Mouse (Mus musculus): ENCODE results near the gene Snrpb. TPM values are rescaled to one million over a fixed set of nuclear protein-coding genes. Genes with fewer than 3 reads are reported as not detected.

Snrpb gene
- polyA plus RNA-seq, 2 experiments = 185 to 292 TPM

GRCm38 (mm10) chr2:130176820-130177219 lies 2.4 kb downstream of the Snrpb start:
- H3K9ac ChIP-seq (replicated peaks) = no peak overlapping the region; the same call in 1 of the 2 replicates
- no peak for DNase-seq (ENCODE audit: low read depth in 3 of 3, low spot score in 3 of 3)

GRCm38 (mm10) chr2:130171674-130172073 lies 7.5 kb downstream of the Snrpb start:
- WGBS (ENCODE audit: insufficient replicate concordance) = 75% methylated on average over 2 of the region's 2 CpGs

More at GRCm38 (mm10) chr2:130176820-130177219, 2.4 kb downstream of the Snrpb start:
- peaks cover 9 to 13% of the 10 kb centered on the region in 2 experiments for H3K4me1 ChIP-seq (replicated peaks; ENCODE audit: control insufficient read depth in 2 of 2, insufficient read depth in 2 of 2, low read length in 1 of 2)
- WGBS (ENCODE audit: insufficient replicate concordance) = 51% methylated on average over 8 of the region's 8 CpGs
- H3K4me2 ChIP-seq (ENCODE audit: low read depth) = peak overlapping the region; percentile 98
- TF ChIP-seq EP300 (IDR thresholded peaks at IDR 0.05; ENCODE audit: low read depth) = no peak
- TF ChIP-seq CTCF (IDR thresholded peaks at IDR 0.05; ENCODE audit: low read depth) = no peak
- no peak overlapping the region for H3K27ac ChIP-seq
- no peaks in the 10 kb centered on the region for H3K9me3 ChIP-seq (ENCODE audit: control insufficient read depth, low read length)
- peak overlapping the region; percentile 36 to 100 for H3K4me3 ChIP-seq (ENCODE audit: insufficient read depth in 1 of 2, low read depth in 2 of 2, low read length in 2 of 2)
- H3K36me3 ChIP-seq (replicated peaks; ENCODE audit: control insufficient read depth, insufficient read depth, low read depth) = peaks cover 54% of the 10 kb centered on the region
- H3K27me3 ChIP-seq (ENCODE audit: control insufficient read depth, insufficient read depth, low read length) = no peaks in the 10 kb centered on the region
- ATAC-seq (ENCODE audit: insufficient read depth) = no peak

GRCm38 (mm10) chr2:130167861-130168260 lies 11.3 kb downstream of the Snrpb start:
- no peaks in the 10 kb centered on the region for H3K9me3 ChIP-seq (ENCODE audit: control insufficient read depth, low read length)
- WGBS (ENCODE audit: insufficient replicate concordance) = 55% methylated on average over 3 of the region's 3 CpGs
- ATAC-seq (ENCODE audit: insufficient read depth) (no peak), DNase-seq (ENCODE audit: low read depth in 3 of 3, low spot score in 3 of 3) (peak in 1 of 3 experiments; percentile 19)
- no peak overlapping the region for H3K4me3 ChIP-seq (ENCODE audit: insufficient read depth in 1 of 2, low read depth in 2 of 2, low read length in 2 of 2)
- no peak overlapping the region for H3K9ac ChIP-seq (replicated peaks)
- no peak overlapping the region for H3K27ac ChIP-seq
- TF ChIP-seq CTCF (IDR thresholded peaks at IDR 0.05; ENCODE audit: low read depth) (peak; percentile 58), EP300 (IDR thresholded peaks at IDR 0.05; ENCODE audit: low read depth) (no peak)
- H3K27me3 ChIP-seq (ENCODE audit: control insufficient read depth, insufficient read depth, low read length) = no peaks in the 10 kb centered on the region
- peaks cover 44% of the 10 kb centered on the region for H3K36me3 ChIP-seq (replicated peaks; ENCODE audit: control insufficient read depth, insufficient read depth, low read depth)
- no peak overlapping the region for H3K4me2 ChIP-seq (ENCODE audit: low read depth)
- H3K4me1 ChIP-seq (replicated peaks; ENCODE audit: control insufficient read depth in 2 of 2, insufficient read depth in 2 of 2, low read length in 1 of 2) = no peaks in the 10 kb centered on the region

More at GRCm38 (mm10) chr2:130171674-130172073, 7.5 kb downstream of the Snrpb start:
- DNase-seq (ENCODE audit: low read depth in 3 of 3, low spot score in 3 of 3) (no peak), ATAC-seq (ENCODE audit: insufficient read depth) (no peak)
- Histone ChIP-seq H3K4me2 (ENCODE audit: low read depth) (no peak overlapping the region), H3K9ac (replicated peaks) (no peak overlapping the region), H3K4me3 (ENCODE audit: insufficient read depth in 1 of 2, low read depth in 2 of 2, low read length in 2 of 2) (no peak overlapping the region), H3K27ac (no peak overlapping the region), H3K4me1 (replicated peaks; ENCODE audit: control insufficient read depth in 2 of 2, insufficient read depth in 2 of 2, low read length in 1 of 2) (no peaks in the 10 kb centered on the region; a peak in 2 of 4 replicates), H3K27me3 (ENCODE audit: control insufficient read depth, insufficient read depth, low read length) (no peaks in the 10 kb centered on the region), H3K36me3 (replicated peaks; ENCODE audit: control insufficient read depth, insufficient read depth, low read depth) (peaks cover 81% of the 10 kb centered on the region), H3K9me3 (ENCODE audit: control insufficient read depth, low read length) (no peaks in the 10 kb centered on the region)
- TF ChIP-seq EP300 (IDR thresholded peaks at IDR 0.05; ENCODE audit: low read depth) (no peak), CTCF (IDR thresholded peaks at IDR 0.05; ENCODE audit: low read depth) (no peak)

- Histone ChIP-seq H3K27ac (no peak overlapping the region), H3K9ac (replicated peaks) (no peak overlapping the region), H3K9me3 (ENCODE audit: control insufficient read depth, low read length) (no peaks in the 10 kb centered on the region), H3K27me3 (ENCODE audit: control insufficient read depth, insufficient read depth, low read length) (no peaks in the 10 kb centered on the region), H3K4me3 (ENCODE audit: insufficient read depth in 1 of 2, low read depth in 2 of 2, low read length in 2 of 2) (no peak overlapping the region), H3K4me1 (replicated peaks; ENCODE audit: control insufficient read depth in 2 of 2, insufficient read depth in 2 of 2, low read length in 1 of 2) (no peaks in the 10 kb centered on the region), H3K36me3 (replicated peaks; ENCODE audit: control insufficient read depth, insufficient read depth, low read depth) (peaks cover 31% of the 10 kb centered on the region), H3K4me2 (ENCODE audit: low read depth) (no peak overlapping the region)
- WGBS (ENCODE audit: insufficient replicate concordance) = 65% methylated on average over 9 of the region's 9 CpGs
- TF ChIP-seq CTCF (IDR thresholded peaks at IDR 0.05; ENCODE audit: low read depth) (peak; percentile 44), EP300 (IDR thresholded peaks at IDR 0.05; ENCODE audit: low read depth) (no peak)
- no peak for DNase-seq (ENCODE audit: low read depth in 3 of 3, low spot score in 3 of 3)
- no peak for ATAC-seq (ENCODE audit: insufficient read depth)
Observed at GRCm38 (mm10) chr2:130166311-130167214, 12.6 kb downstream of the Snrpb start.

- WGBS (ENCODE audit: insufficient replicate concordance) = 73% methylated on average over 5 of the region's 5 CpGs
- H3K4me3 ChIP-seq (ENCODE audit: insufficient read depth in 1 of 2, low read depth in 2 of 2, low read length in 2 of 2) = no peak overlapping the region
Observed at GRCm38 (mm10) chr2:130162701-130163100, 16.5 kb downstream of the Snrpb start.

More at GRCm38 (mm10) chr2:130162701-130163100, 16.5 kb downstream of the Snrpb start:
- H3K9me3 ChIP-seq (ENCODE audit: control insufficient read depth, low read length) = no peaks in the 10 kb centered on the region
- no peak for TF ChIP-seq EP300 (IDR thresholded peaks at IDR 0.05; ENCODE audit: low read depth)
- TF ChIP-seq CTCF (IDR thresholded peaks at IDR 0.05; ENCODE audit: low read depth) = no peak
- no peaks in the 10 kb centered on the region for H3K27me3 ChIP-seq (ENCODE audit: control insufficient read depth, insufficient read depth, low read length)
- no peak for DNase-seq (ENCODE audit: low read depth in 3 of 3, low spot score in 3 of 3)
- H3K4me2 ChIP-seq (ENCODE audit: low read depth) = no peak overlapping the region
- ATAC-seq (ENCODE audit: insufficient read depth) = no peak
- H3K36me3 ChIP-seq (replicated peaks; ENCODE audit: control insufficient read depth, insufficient read depth, low read depth) = peaks cover 2% of the 10 kb centered on the region
- no peak overlapping the region for H3K9ac ChIP-seq (replicated peaks)
- H3K4me1 ChIP-seq (replicated peaks; ENCODE audit: control insufficient read depth in 2 of 2, insufficient read depth in 2 of 2, low read length in 1 of 2) = no peaks in the 10 kb centered on the region; a peak in 1 of 4 replicates
- no peak overlapping the region for H3K27ac ChIP-seq

Measured in liver, embryonic 14.5 days (tissue).